Mouse (Mus musculus) spleen, postnatal 0 days (tissue): ENCODE data around the gene Glipr1l2. TPM values are rescaled to one million over a fixed set of nuclear protein-coding genes. Genes with fewer than 3 reads are reported as not detected.

Experiments used
- polyA plus RNA-seq: library from polyadenylated mRNA; unstranded; fragments of >200 nt; fragmentation: Nextera tagmentation; extraction: Ambion mirVana; gene quantifications from 2 replicates; pipeline ENCODE4 v1.2.1, GENCODE M21; 2015

Glipr1l2 gene
- not detected in 2 replicates for polyA plus RNA-seq

DNA sequence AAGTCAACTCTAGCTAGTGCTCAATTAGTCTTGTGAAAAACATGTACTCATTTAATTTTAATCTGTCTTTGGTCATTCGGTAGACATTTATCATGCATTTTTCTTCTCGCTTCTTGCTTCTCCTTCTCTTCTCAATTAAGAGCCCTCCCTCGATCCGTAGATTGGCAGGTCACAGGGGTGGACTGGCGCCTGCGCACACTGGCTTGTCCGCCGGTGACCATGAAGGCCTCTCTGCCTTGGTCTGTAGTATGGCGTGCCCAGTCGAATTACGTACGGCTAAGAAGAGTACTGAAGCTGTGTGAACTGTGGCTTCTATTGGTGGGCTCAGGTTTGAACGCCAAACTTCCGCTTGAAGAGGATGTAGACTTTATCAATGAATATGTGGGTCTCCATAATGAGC is at the start of gene Glipr1l2:
Glipr1l2 (plus strand) TSS at position 198 of the 400 bp plus-strand sequence.

DNA sequence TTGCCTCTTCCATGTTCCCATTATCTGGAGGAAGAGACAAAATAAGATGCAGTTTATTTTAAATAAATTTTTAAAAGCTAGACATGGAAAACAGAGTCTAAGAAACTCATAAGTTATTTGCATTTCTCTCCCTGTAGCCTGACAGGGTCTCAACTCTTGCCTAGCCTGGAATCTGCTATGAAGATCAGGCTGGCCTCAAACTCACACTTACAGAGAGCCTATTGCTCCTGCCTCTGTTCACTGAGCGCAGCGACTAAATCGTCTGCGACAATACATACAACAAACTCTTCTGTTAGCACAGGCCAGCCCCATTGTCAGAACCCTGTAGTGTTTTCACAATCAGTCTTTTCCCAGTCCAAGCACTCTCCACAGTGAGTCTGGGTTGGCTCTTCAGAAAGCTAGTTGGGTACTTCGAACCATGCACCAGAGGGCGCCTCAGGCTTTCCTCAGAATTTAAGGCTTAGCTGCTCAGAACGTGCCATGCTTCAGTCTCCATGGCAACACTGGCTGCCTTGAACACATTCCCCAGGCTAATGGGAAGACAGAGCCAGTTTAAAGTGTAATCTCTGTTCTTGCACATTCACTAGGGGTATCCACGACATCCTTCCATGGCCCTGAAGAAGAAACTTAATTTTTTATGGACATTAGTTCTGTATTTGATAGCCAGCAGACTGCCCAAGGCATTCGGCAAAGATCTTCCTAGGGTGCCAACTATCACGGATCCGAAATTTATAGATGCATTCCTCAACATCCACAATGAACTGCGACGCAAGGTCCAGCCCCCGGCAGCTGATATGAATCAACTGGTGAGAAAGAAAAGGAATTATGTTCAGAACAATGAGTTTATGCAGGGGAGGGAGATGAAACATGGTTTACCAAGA is 23.2 kb upstream of the Glipr1l2 start, which contains the start of gene Glipr1l1:
Glipr1l1 (plus strand) TSS at position 488 of the 881 bp plus-strand sequence.

Other genes with a start within 250 kb of the Glipr1l2 start
- gene Krr1, start 110.7 kb upstream of the Glipr1l2 start, polyA plus RNA-seq, result 19.2 and 19.6 TPM in 2 replicates
- 23.2 and 34.0 TPM in 2 replicates for gene Glipr1, start 80.7 kb upstream of the Glipr1l2 start, polyA plus RNA-seq
- gene Glipr1l1, start 23.2 kb upstream of the Glipr1l2 start, polyA plus RNA-seq, result not detected in 2 replicates
- gene Glipr1l3, start 77.0 kb downstream of the Glipr1l2 start, polyA plus RNA-seq, result not detected in 2 replicates
- gene Caps2, start 80.3 kb downstream of the Glipr1l2 start, polyA plus RNA-seq, result not detected in 2 replicates
- not detected in 2 replicates for gene Kcnc2, start 187.8 kb downstream of the Glipr1l2 start, polyA plus RNA-seq